Mouse (Mus musculus): ENCODE data around the gene Arid1b. TPM values are rescaled to one million over a fixed set of nuclear protein-coding genes. Genes with fewer than 3 reads are reported as not detected.

The Arid1b gene
- total and polyA plus RNA-seq, 3 experiments: 6.1 to 12.4 (median 9.7) TPM

GRCm38 (mm10) chr17:5154322-5154721 lies 160.2 kb downstream of the Arid1b start:
- Histone ChIP-seq H3K9ac (ENCODE audit: insufficient read depth, low read depth) (no peak overlapping the region), H3K4me1 (ENCODE audit: control insufficient read depth in 1 of 2, insufficient read depth in 2 of 2) (peaks cover 8 to 19% of the 10 kb centered on the region in 2 experiments), H3K4me3 (replicated peaks in 1 of 3; ENCODE audit: low read depth in 2 of 3, low read length in 2 of 3, poor library complexity in 1 of 3) (no peak overlapping the region), H3K79me2 (replicated peaks; ENCODE audit: control insufficient read depth, extremely low read depth, insufficient read depth, poor library complexity, severe bottlenecking) (no peaks in the 10 kb centered on the region), H3K36me3 (replicated peaks in 1 of 2; ENCODE audit: control insufficient read depth in 1 of 2, insufficient read depth in 1 of 2, low read length in 1 of 2) (peaks cover 0 to 14% of the 10 kb centered on the region in 2 experiments), H3K27ac (ENCODE audit: insufficient read depth, low read depth) (no peak overlapping the region), H3K4me2 (ENCODE audit: insufficient read depth, low read depth, poor library complexity, severe bottlenecking) (no peak overlapping the region), H3K9me3 (replicated peaks; ENCODE audit: low read length) (no peaks in the 10 kb centered on the region), H3K27me3 (replicated peaks) (no peaks in the 10 kb centered on the region)
- no peak for TF ChIP-seq E2F4 (IDR thresholded peaks at IDR 0.05; ENCODE audit: insufficient replicate concordance, low read depth, low read length)
- no peak for TF ChIP-seq MAZ (IDR thresholded peaks at IDR 0.05; ENCODE audit: low read depth, low read length)
- in situ Hi-C loops (cut with MboI; ENCODE audit: low pct_ligation_motif_present, low pct_unique_long_range_greater_than_20kb, low sequenced_read_pairs): loop anchor here (25.0 kb wide), 1 partner anchor 367 kb away; no protein-coding TSS in a partner anchor
- dilution Hi-C loops (cut with MboI; ENCODE audit: extremely low pct_ligation_motif_present, extremely low pct_unique_long_range_greater_than_20kb, low sequenced_read_pairs): no loop called here
- DNase-seq (ENCODE audit: extremely low read depth): no peak

GRCm38 (mm10) chr17:5157609-5158008 lies 163.5 kb downstream of the Arid1b start:
- Histone ChIP-seq H3K27me3 (replicated peaks) (no peaks in the 10 kb centered on the region), H3K4me3 (replicated peaks in 1 of 3; ENCODE audit: low read depth in 2 of 3, low read length in 2 of 3, poor library complexity in 1 of 3) (no peak overlapping the region), H3K9me3 (replicated peaks; ENCODE audit: low read length) (no peaks in the 10 kb centered on the region), H3K4me1 (ENCODE audit: control insufficient read depth in 1 of 2, insufficient read depth in 2 of 2) (peaks cover 3 to 13% of the 10 kb centered on the region in 2 experiments; a peak in 3 of 4 replicates), H3K4me2 (ENCODE audit: insufficient read depth, low read depth, poor library complexity, severe bottlenecking) (no peak overlapping the region), H3K36me3 (replicated peaks in 1 of 2; ENCODE audit: control insufficient read depth in 1 of 2, insufficient read depth in 1 of 2, low read length in 1 of 2) (peaks cover 0 to 23% of the 10 kb centered on the region in 2 experiments), H3K79me2 (replicated peaks; ENCODE audit: control insufficient read depth, extremely low read depth, insufficient read depth, poor library complexity, severe bottlenecking) (no peaks in the 10 kb centered on the region), H3K27ac (ENCODE audit: insufficient read depth, low read depth) (no peak overlapping the region), H3K9ac (ENCODE audit: insufficient read depth, low read depth) (no peak overlapping the region)
- DNase-seq (ENCODE audit: extremely low read depth): no peak
- dilution Hi-C loops (cut with MboI; ENCODE audit: extremely low pct_ligation_motif_present, extremely low pct_unique_long_range_greater_than_20kb, low sequenced_read_pairs) (no loop called here), in situ Hi-C loops (cut with MboI; ENCODE audit: low pct_ligation_motif_present, low pct_unique_long_range_greater_than_20kb, low sequenced_read_pairs) (loop anchor here (25.0 kb wide), 1 partner anchor 370 kb away; no protein-coding TSS in a partner anchor)
- TF ChIP-seq IRF4 (IDR thresholded peaks at IDR 0.05; ENCODE audit: low read depth, low read length): no peak
- no peak for TF ChIP-seq BHLHE40 (IDR thresholded peaks at IDR 0.05; ENCODE audit: low read depth, low read length)
- no peak for TF ChIP-seq JUND (conservative IDR thresholded peaks at IDR 0.05; ENCODE audit: low read depth, low read length)
- TF ChIP-seq KAT2A (IDR thresholded peaks at IDR 0.05; ENCODE audit: insufficient replicate concordance, low read length): no peak
- no peak for TF ChIP-seq NELFE (IDR thresholded peaks at IDR 0.05; ENCODE audit: low read depth, low read length)
- TF ChIP-seq GABPA (IDR thresholded peaks at IDR 0.05; ENCODE audit: insufficient replicate concordance, low read depth, low read length): no peak
- no peak for TF ChIP-seq CTCF (conservative IDR thresholded peaks at IDR 0.05 in 1 of 2, IDR thresholded peaks at IDR 0.05 in 1 of 2; ENCODE audit: low read depth in 2 of 2, low read length in 2 of 2)
- TF ChIP-seq CHD2 (IDR thresholded peaks at IDR 0.05; ENCODE audit: low read length): no peak
- no peak for TF ChIP-seq ETS1 (conservative IDR thresholded peaks at IDR 0.05; ENCODE audit: low read depth, low read length)
- no peak for TF ChIP-seq CHD1 (IDR thresholded peaks at IDR 0.05; ENCODE audit: low read depth, low read length)
- TF ChIP-seq USF1 (IDR thresholded peaks at IDR 0.05; ENCODE audit: low read depth, low read length): no peak
- TF ChIP-seq RCOR1 (conservative IDR thresholded peaks at IDR 0.05; ENCODE audit: low read depth, low read length): no peak
- TF ChIP-seq POLR2AphosphoS2 (IDR thresholded peaks at IDR 0.05; ENCODE audit: low read depth, low read length): no peak
- TF ChIP-seq JUN (IDR thresholded peaks at IDR 0.05; ENCODE audit: insufficient read depth, low read depth, low read length): no peak
- TF ChIP-seq E2F4 (IDR thresholded peaks at IDR 0.05; ENCODE audit: insufficient replicate concordance, low read depth, low read length): no peak

All from CH12.LX (cell line).